Mouse (Mus musculus) heart, embryonic 12.5 days (tissue): ENCODE results near the gene Ppp1r12b. TPM values are rescaled to one million over a fixed set of nuclear protein-coding genes. Genes with fewer than 3 reads are reported as not detected.
A peak's percentile ranks its signal among the peaks of the same experiment; 100 is the strongest.
"Not testable (repeated sequence)": the region's sequence is repeated elsewhere in the genome, so short reads cannot be mapped to it uniquely, and the experiment has no call there.

ENCODE experiments used
- ATAC-seq: fragments of 200-750 bp; cut with Nextera tagmentation; 2 replicates; pipeline ENCODE4 v1.8.0; 2017; ENCODE audit warnings: moderate TSS enrichment, moderate library complexity; ENCODE audit not compliant: insufficient number of reproducible peaks, low FRiP score
- H3K27ac ChIP-seq: fragments of 300-500 bp; sonication (generic); 2 replicates; pipeline ENCODE4 v1.5.1; 2016; ENCODE audit warnings: mild to moderate bottlenecking, moderate library complexity; ENCODE audit not compliant: poor library complexity, severe bottlenecking
- H3K27me3 ChIP-seq: fragments of 300-500 bp; sonication (generic); replicated peaks from 2 replicates; pipeline ENCODE4 v1.6.1; 2016; ENCODE audit warnings: mild to moderate bottlenecking, moderate library complexity
- H3K36me3 ChIP-seq: fragments of 300-500 bp; sonication (generic); 2 replicates; pipeline ENCODE4 v1.6.1; 2016; ENCODE audit warnings: mild to moderate bottlenecking, moderate library complexity
- H3K4me1 ChIP-seq: fragments of 300-500 bp; sonication (generic); replicated peaks from 2 replicates; pipeline ENCODE4 v1.6.1; 2016; ENCODE audit warnings: mild to moderate bottlenecking
- H3K4me2 ChIP-seq: fragments of 300-500 bp; sonication (generic); 2 replicates; pipeline ENCODE4 v1.6.1; 2016; ENCODE audit warnings: mild to moderate bottlenecking, moderate library complexity
- H3K4me3 ChIP-seq: fragments of 300-500 bp; sonication (generic); 2 replicates; pipeline ENCODE4 v1.5.1; 2016; ENCODE audit warnings: mild to moderate bottlenecking
- H3K9ac ChIP-seq: fragments of 300-500 bp; sonication (generic); 2 replicates; pipeline ENCODE4 v1.6.1; 2016; ENCODE audit warnings: mild to moderate bottlenecking, moderate library complexity
- H3K9me3 ChIP-seq: fragments of 300-500 bp; sonication (generic); replicated peaks from 2 replicates; pipeline ENCODE4 v1.6.1; 2016; ENCODE audit warnings: mild to moderate bottlenecking, moderate library complexity
- WGBS: fragments of 180-500 bp; shearing (Covaris S2); methylation state at CpG from one replicate; pipeline ENCODE4 v1.1.7; 2016; 5-methylcytosine and 5-hydroxymethylcytosine counted together
- polyA plus RNA-seq: library from polyadenylated mRNA; unstranded; fragments of >200 nt; fragmentation: Nextera tagmentation; extraction: Ambion mirVana; gene quantifications from 2 replicates; pipeline ENCODE4 v1.2.1, GENCODE M21; 2016

The Ppp1r12b gene
- polyA plus RNA-seq, 1 experiment from 2014 or later = 29.6 TPM

DNA sequence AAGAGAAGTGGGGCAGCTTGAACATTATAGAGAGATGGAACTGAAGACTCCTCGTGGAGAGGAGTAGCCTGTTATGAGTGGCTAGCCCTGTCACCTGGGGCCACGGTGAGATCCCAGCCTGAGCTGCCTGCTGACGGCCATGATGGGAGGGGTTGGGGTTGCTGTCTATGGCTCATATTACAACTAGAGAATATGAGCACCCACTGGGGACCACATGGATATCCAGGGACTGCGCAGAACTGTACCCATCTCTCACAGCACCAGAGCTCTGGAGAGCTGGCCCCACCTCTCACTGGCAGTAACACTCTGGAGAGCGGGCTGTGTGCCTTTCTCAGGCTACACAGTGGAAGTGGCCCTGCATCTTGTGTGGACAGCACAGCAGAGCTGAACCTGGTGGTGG lies 104.5 kb downstream of the Ppp1r12b start:
- peaks cover 34% of the 10 kb centered on the region for H3K36me3 ChIP-seq
- 86% methylated on average over 5 of the region's 5 CpGs for WGBS
- ATAC-seq = peak; percentile 11; the same call in 1 of the 2 replicates

DNA sequence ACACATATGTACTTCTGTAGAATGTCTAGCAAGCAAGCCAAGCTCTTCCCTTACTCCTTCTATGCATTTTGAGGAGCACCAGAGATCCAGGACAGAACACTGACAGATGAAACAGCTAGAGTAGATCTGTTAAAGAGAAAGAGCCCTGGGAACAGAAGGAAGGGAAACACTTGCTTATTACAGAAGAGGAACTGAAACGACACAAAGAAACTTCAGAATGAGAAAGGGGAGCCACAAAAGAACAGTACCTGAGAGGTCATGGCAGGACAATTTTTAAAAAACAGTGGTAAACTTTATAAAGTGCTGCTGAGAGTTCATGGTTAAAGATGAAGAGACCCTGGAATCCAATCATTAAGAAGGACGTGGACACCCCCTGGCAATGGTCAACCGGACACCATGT lies 105.4 kb downstream of the Ppp1r12b start:
- no peak for ATAC-seq
- H3K27me3 ChIP-seq = no peaks in the 10 kb centered on the region
- no peak overlapping the region for H3K4me3 ChIP-seq
- peaks cover 34% of the 10 kb centered on the region for H3K36me3 ChIP-seq
- H3K4me2 ChIP-seq = no peak overlapping the region
- peaks cover 26% of the 10 kb centered on the region for H3K4me1 ChIP-seq
- H3K9me3 ChIP-seq = no peaks in the 10 kb centered on the region
- no peak overlapping the region for H3K9ac ChIP-seq
- no peak overlapping the region for H3K27ac ChIP-seq
- 88% methylated on average over 3 of the region's 3 CpGs for WGBS

More for the DNA sequence above, 104.5 kb downstream of the Ppp1r12b start:
- Histone ChIP-seq H3K4me1 (peaks cover 23% of the 10 kb centered on the region), H3K4me3 (no peak overlapping the region), H3K27me3 (no peaks in the 10 kb centered on the region), H3K4me2 (no peak overlapping the region), H3K9ac (no peak overlapping the region), H3K27ac (no peak overlapping the region), H3K9me3 (no peaks in the 10 kb centered on the region)

DNA sequence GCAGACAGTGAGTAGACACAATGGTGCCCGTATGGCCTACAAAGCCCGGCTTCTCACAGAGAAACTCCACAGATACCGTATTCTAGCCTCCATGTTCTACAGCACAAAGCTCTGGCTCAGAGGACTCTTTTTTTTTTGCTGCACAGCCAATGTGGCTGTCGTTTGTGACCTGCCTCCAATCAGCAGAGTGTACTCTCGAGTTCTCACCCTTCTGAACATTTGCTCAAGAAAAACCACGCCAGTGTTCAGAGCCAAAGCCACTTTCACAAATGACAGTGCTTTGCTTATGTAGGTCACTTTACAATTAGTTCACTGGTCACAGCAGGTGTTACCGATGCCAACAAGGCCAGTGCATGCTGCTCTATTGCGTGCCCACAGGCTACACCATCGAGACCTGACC lies 107.9 kb downstream of the Ppp1r12b start:
- Histone ChIP-seq H3K9ac (no peak overlapping the region), H3K9me3 (no peaks in the 10 kb centered on the region), H3K27ac (0 out of 2 replicates have a peak overlapping the region, but pooled peaks have one; percentile 25), H3K4me3 (no peak overlapping the region), H3K4me2 (no peak overlapping the region), H3K36me3 (peaks cover 30% of the 10 kb centered on the region), H3K27me3 (no peaks in the 10 kb centered on the region), H3K4me1 (peaks cover 28% of the 10 kb centered on the region)
- ATAC-seq = no peak
- 82% methylated on average over 9 of the region's 9 CpGs for WGBS

DNA sequence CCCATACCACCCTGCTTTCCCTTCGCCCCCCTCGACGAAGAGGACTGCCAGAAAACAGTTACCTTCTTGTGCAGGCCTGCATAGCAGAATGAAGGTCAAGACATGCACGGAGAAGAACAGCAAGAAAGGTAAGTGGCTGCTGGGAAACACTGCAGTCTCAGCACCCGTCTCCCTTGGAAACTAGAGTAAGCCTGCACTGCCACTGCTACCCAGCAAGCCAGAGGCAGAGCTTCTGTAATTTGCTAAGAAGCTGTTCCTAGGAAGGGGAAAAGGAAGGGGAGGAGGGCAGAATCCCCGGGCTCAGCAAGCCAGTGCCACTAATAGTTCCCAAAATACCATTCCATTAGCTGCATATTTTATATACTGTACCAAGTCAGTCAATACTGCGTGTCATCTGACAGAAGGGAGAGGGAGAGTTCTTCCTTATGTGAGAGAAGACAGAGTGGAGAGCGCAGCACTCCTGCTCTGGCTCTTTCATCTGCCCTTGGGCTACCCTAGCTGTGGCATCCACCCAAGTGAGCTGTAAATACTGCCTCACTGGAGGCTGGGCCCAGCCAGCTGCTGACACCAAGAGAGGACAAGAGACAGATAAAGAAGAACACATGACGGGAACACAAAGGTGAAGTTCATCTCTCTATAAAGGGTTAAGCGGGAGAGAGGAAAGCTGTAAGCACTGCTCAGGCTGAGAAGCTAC lies 109.3 kb downstream of the Ppp1r12b start:
- ATAC-seq = no peak
- Histone ChIP-seq H3K36me3 (peaks cover 28% of the 10 kb centered on the region), H3K4me3 (no peak overlapping the region), H3K4me1 (peaks cover 35% of the 10 kb centered on the region), H3K27ac (peak overlapping the region; percentile 76), H3K4me2 (no peak overlapping the region), H3K9me3 (no peaks in the 10 kb centered on the region), H3K27me3 (no peaks in the 10 kb centered on the region), H3K9ac (no peak overlapping the region)
- WGBS = 64% methylated on average over 10 of the region's 10 CpGs

DNA sequence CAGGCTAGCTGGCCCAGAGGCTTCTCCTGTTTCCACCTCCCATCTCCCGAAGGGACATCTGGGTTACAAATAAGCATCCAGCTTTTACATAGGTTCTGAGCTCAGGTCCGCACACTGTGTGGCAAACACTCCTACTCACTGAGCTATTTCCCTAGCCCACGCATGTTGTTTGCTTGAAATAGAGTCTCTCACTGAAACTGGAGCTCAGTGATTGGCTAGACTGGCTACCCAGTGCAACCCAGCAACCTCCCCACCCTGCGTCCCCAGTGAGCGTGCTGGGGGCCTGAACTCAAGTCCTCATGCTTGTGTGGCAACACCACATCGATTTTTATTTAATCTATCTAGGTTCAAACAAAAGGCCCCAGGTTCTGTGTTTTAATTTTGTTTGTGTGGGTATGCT lies 112.4 kb downstream of the Ppp1r12b start:
- H3K27ac ChIP-seq = no peak overlapping the region

DNA sequence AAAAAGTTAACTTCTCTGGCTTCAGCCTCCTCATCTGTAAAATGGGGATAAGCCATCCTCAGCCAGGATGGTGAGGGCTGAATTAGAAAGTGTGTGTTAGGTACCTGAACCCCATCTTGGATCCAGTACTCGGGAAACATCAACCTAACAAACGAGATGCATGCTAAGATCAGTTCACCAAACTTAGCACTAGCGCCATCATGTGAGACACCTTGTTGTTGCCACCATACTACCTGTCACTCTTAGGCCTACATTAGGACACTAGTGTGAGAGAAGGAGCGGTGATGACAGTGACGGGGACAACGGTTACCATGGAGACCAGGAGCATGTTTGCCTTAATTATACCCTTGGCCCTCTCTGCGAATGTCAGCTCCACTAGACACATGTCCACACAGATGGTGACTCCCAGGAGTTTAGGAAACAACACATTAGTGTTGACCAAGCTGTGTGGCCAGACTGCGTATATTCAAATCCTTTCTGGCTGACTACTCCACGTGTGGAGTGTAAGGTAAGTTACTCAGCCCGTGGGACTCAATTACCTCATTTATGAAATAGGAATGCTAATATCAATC lies 118.7 kb downstream of the Ppp1r12b start:
- no peak for ATAC-seq
- no peak overlapping the region for H3K9ac ChIP-seq
- peaks cover 66% of the 10 kb centered on the region for H3K36me3 ChIP-seq
- WGBS = 83% methylated on average over 10 of the region's 10 CpGs
- H3K9me3 ChIP-seq = no peaks in the 10 kb centered on the region
- no peaks in the 10 kb centered on the region for H3K4me1 ChIP-seq
- H3K27ac ChIP-seq = no peak overlapping the region
- no peak overlapping the region for H3K4me2 ChIP-seq
- H3K27me3 ChIP-seq = no peaks in the 10 kb centered on the region
- H3K4me3 ChIP-seq = no peak overlapping the region

More for the DNA sequence above, 112.4 kb downstream of the Ppp1r12b start:
- Histone ChIP-seq H3K9me3 (no peaks in the 10 kb centered on the region), H3K36me3 (peaks cover 28% of the 10 kb centered on the region; the same call in 1 of the 2 replicates), H3K4me2 (no peak overlapping the region), H3K4me3 (no peak overlapping the region), H3K4me1 (peaks cover 35% of the 10 kb centered on the region), H3K9ac (no peak overlapping the region), H3K27me3 (no peaks in the 10 kb centered on the region)
- no peak for ATAC-seq
- WGBS = 85% methylated on average over 6 of the region's 6 CpGs

DNA sequence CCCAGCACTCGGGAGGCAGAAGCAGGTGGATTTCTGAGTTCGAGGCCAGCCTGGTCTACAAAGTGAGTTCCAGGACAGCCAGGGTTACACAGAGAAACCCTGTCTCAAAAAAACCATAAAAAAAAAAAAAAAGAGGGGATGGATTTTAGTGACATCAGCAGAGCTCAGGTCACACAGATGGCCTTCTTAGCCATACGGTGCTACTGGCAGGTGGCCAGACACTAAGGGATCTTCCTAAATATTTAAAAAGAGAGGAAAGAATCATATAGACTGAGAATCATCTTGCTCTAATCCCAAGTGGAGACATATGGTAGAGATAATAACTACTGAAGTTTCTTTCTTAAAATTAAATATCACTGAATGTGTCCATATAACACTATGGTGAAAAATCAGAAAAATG lies 124.9 kb downstream of the Ppp1r12b start:
- WGBS = 87% methylated on average over 3 of the region's 3 CpGs
- not testable (repeated sequence) for ATAC-seq, H3K4me1 ChIP-seq, H3K4me3 ChIP-seq, H3K4me2 ChIP-seq, H3K27ac ChIP-seq, H3K9me3 ChIP-seq, H3K9ac ChIP-seq, H3K27me3 ChIP-seq
- peaks cover 33% of the 10 kb centered on the region for H3K36me3 ChIP-seq

DNA sequence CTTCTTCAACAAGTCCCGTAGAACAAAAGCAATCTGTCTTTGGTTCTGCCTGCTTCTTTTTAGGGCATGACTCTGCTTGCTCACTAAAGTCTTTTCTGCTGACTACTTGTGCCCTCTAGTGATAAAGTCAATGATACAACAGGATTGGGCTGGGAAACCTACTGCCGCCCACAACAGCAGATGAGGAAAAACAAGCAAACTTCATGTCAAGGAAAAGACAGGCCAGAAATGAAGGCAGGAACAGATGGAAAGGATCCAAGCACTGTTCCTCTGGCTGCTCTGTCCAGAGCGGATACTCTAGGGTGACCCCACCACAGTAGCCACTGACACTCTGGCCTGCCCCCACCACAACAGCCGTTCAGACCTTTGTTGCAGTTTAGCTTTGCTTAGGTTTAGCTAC lies 126.1 kb downstream of the Ppp1r12b start:
- Histone ChIP-seq H3K9ac (no peak overlapping the region), H3K4me3 (no peak overlapping the region), H3K36me3 (peaks cover 24% of the 10 kb centered on the region), H3K27ac (peak overlapping the region; percentile 70; the same call in 1 of the 2 replicates), H3K4me2 (no peak overlapping the region), H3K9me3 (no peaks in the 10 kb centered on the region), H3K4me1 (peaks cover 12% of the 10 kb centered on the region), H3K27me3 (no peaks in the 10 kb centered on the region)
- ATAC-seq = 0 out of 2 replicates have a peak, but pooled peaks have one; percentile 39
- WGBS = 49% methylated on average over 4 of the region's 4 CpGs

DNA sequence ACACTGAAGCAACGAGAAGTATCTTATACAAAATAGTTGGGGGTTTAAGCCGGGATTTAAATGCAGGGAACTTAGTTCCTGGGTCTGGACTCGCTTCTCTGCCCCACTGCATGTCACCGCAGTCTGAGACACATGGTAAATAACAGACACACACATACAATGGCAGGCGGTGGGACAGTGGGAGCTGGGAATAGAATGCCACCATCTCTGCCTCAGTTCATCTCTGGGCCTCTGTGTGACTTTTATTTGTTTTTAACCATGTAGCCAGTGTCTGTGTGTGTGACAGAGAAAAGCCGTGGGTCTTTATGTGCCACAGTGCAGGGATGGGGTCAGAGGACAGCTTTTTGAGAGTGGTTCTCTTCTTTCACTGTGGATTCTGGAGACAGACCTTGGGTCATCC lies 130.8 kb downstream of the Ppp1r12b start:
- peaks cover 38% of the 10 kb centered on the region for H3K4me1 ChIP-seq
- H3K4me3 ChIP-seq = no peak overlapping the region
- no peak overlapping the region; the same call in 1 of the 2 replicates for H3K27ac ChIP-seq
- 65% methylated on average over 6 of the region's 6 CpGs for WGBS
- H3K36me3 ChIP-seq = peaks cover 14% of the 10 kb centered on the region; the same call in 1 of the 2 replicates
- no peaks in the 10 kb centered on the region for H3K27me3 ChIP-seq
- H3K9ac ChIP-seq = no peak overlapping the region
- H3K9me3 ChIP-seq = no peaks in the 10 kb centered on the region
- H3K4me2 ChIP-seq = no peak overlapping the region
- ATAC-seq = no peak

DNA sequence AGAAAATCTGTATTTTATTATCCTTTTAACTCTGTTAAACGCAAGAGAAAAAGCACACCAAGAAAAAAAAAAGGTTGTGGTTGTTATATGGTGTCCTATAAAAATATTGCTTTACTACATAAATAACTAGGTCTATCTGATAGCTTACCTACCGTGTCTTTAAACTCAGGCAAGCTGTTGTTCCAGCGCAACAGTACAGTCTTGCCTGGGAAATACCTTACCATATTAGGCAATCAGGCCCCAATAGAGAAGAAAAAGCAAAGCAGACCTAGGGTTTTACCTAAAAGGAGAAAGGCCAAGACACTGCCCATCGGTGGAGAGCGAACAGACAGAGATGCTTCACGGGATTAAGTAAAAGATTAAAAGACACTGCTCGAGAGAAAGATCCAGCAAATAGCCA lies 131.9 kb downstream of the Ppp1r12b start:
- Histone ChIP-seq H3K4me2 (no peak overlapping the region), H3K27ac (peak overlapping the region; percentile 53), H3K27me3 (no peaks in the 10 kb centered on the region), H3K9ac (no peak overlapping the region), H3K4me3 (no peak overlapping the region), H3K4me1 (peaks cover 44% of the 10 kb centered on the region), H3K9me3 (no peaks in the 10 kb centered on the region), H3K36me3 (peaks cover 14% of the 10 kb centered on the region; the same call in 1 of the 2 replicates)
- ATAC-seq = no peak
- 32% methylated on average over 7 of the region's 7 CpGs for WGBS

DNA sequence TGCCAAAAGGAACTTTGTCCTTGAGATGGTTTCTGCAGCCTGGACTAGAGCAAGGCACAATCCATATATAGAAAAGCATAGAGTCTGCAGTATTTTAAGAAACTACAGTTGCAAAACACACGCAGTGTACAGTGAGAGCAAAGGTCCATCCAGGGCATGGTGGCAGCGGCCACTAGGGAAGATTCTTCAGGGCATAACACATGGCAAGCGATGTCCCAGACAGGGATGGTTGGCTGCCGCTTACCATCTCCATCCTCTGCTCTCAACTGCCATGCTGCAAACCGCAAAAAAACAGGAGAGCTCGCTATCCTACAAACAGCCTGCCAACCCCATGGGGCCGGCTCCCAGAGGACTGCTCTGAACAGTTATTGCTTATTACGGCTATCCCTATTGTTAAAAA lies 132.4 kb downstream of the Ppp1r12b start:
- Histone ChIP-seq H3K27me3 (no peaks in the 10 kb centered on the region), H3K9ac (0 out of 2 replicates have a peak overlapping the region, but pooled peaks have one; percentile 34), H3K4me2 (no peak overlapping the region; the same call in 1 of the 2 replicates), H3K4me1 (peaks cover 45% of the 10 kb centered on the region), H3K27ac (peak overlapping the region; percentile 61), H3K36me3 (0 out of 2 replicates have a peak, but pooled peaks cover 11% of the 10 kb centered on the region), H3K4me3 (no peak overlapping the region), H3K9me3 (no peaks in the 10 kb centered on the region)
- WGBS = 60% methylated on average over 8 of the region's 8 CpGs
- ATAC-seq = no peak
